Mouse (Mus musculus): ENCODE results near the gene Ackr4. TPM values are rescaled to one million over a fixed set of nuclear protein-coding genes. Genes with fewer than 3 reads are reported as not detected.

Ackr4 gene
- polyA plus RNA-seq, 1 experiment: not detected

GRCm38 (mm10) chr9:104034718-104035117 lies 92.0 kb downstream of the Ackr4 start:
- H3K27me3 ChIP-seq (replicated peaks): no peaks in the 10 kb centered on the region
- no peaks in the 10 kb centered on the region for H3K9me3 ChIP-seq
- H3K4me3 ChIP-seq (replicated peaks): no peak overlapping the region
- peaks cover 12% of the 10 kb centered on the region for H3K36me3 ChIP-seq (replicated peaks; ENCODE audit: low read length)
- H3K4me1 ChIP-seq: peaks cover 11% of the 10 kb centered on the region
- TF ChIP-seq FLI1 (IDR thresholded peaks at IDR 0.05; ENCODE audit: low read length) (no peak), GATA1 (IDR thresholded peaks at IDR 0.05; ENCODE audit: borderline replicate concordance, low read length) (no peak)

GRCm38 (mm10) chr9:104034231-104034630 lies 92.5 kb downstream of the Ackr4 start:
- H3K36me3 ChIP-seq (replicated peaks; ENCODE audit: low read length): peaks cover 12% of the 10 kb centered on the region
- no peaks in the 10 kb centered on the region for H3K27me3 ChIP-seq (replicated peaks)
- peaks cover 11% of the 10 kb centered on the region for H3K4me1 ChIP-seq
- TF ChIP-seq FLI1 (IDR thresholded peaks at IDR 0.05; ENCODE audit: low read length): no peak
- TF ChIP-seq GATA1 (IDR thresholded peaks at IDR 0.05; ENCODE audit: borderline replicate concordance, low read length): no peak
- no peak overlapping the region for H3K4me3 ChIP-seq (replicated peaks)
- H3K9me3 ChIP-seq: no peaks in the 10 kb centered on the region

Other genes starting within 250 kb of the Ackr4 start
- gene Nphp3, start 124.4 kb downstream of the Ackr4 start, polyA plus RNA-seq (2012; ENCODE audit: insufficient read depth, low replicate concordance): 0.25 TPM in 1 of 2 replicates, not detected in the other
- not detected in 2 replicates for gene Gm28305, start 86.3 kb downstream of the Ackr4 start, polyA plus RNA-seq (2012; ENCODE audit: insufficient read depth, low replicate concordance)
- gene Uba5, start 63.8 kb downstream of the Ackr4 start, polyA plus RNA-seq (2012; ENCODE audit: insufficient read depth, low replicate concordance): 2.4 and 12.0 TPM in 2 replicates
- gene Acad11, start 63.6 kb downstream of the Ackr4 start, polyA plus RNA-seq (2012; ENCODE audit: insufficient read depth, low replicate concordance): 14.6 and 20.5 TPM in 2 replicates
- 3.0 and 4.5 TPM in 2 replicates for gene Dnajc13, start 136.0 kb upstream of the Ackr4 start, polyA plus RNA-seq (2012; ENCODE audit: insufficient read depth, low replicate concordance)
- gene Acpp, start 210.8 kb upstream of the Ackr4 start, polyA plus RNA-seq (2012; ENCODE audit: insufficient read depth, low replicate concordance): 0.35 TPM in 1 of 2 replicates, not detected in the other

Data from megakaryocyte, embryonic 14.5 days (primary cell).